Mouse (Mus musculus) cortical plate, adult 2 months (tissue): ENCODE results near the gene Foxl1. TPM values are rescaled to one million over a fixed set of nuclear protein-coding genes. Genes with fewer than 3 reads are reported as not detected.

Experiments used
- H3K27ac ChIP-seq: fragments of 200-500 bp; 2 replicates; pipeline ENCODE4 v1.5.1; 2012; ENCODE audit warnings: low read length, control low read depth, inconsistent platforms; ENCODE audit not compliant: insufficient read depth
- H3K4me1 ChIP-seq: fragments of 200-500 bp; 2 replicates; pipeline ENCODE4 v1.6.1; 2011; ENCODE audit warnings: low read length; ENCODE audit not compliant: control insufficient read depth, insufficient read depth
- H3K4me3 ChIP-seq: fragments of 200-500 bp; 2 replicates; pipeline ENCODE4 v1.5.1; 2011; ENCODE audit warnings: mild to moderate bottlenecking, low read length, control low read depth; ENCODE audit not compliant: insufficient read depth
- CTCF ChIP-seq: fragments of 200-500 bp; IDR thresholded peaks from 2 replicates; pipeline ENCODE4 v1.5.1; 2011; ENCODE audit warnings: mild to moderate bottlenecking, control low read depth, low read length; ENCODE audit not compliant: insufficient read depth; ENCODE audit errors: extremely low read depth
- POLR2A ChIP-seq: fragments of 200-500 bp; IDR thresholded peaks from 2 replicates; pipeline ENCODE4 v1.6.1; 2011; ENCODE audit warnings: mild to moderate bottlenecking, low read length, control low read depth; ENCODE audit not compliant: insufficient read depth; ENCODE audit errors: extremely low read depth
- polyA plus RNA-seq: library from polyadenylated mRNA; depleted of rRNA; stranded (reverse); fragments of >200 nt; gene quantifications from 2 replicates; pipeline ENCODE4 v1.2.3, GENCODE M21; 2012; rRNA removed

Foxl1 gene
- polyA plus RNA-seq: 0.04 TPM in 1 of 2 replicates, not detected in the other

- TF ChIP-seq POLR2A (no peak), CTCF (no peak)
- Histone ChIP-seq H3K27ac (no peak within 1 kb of the TSS), H3K4me3 (no peak within 1 kb of the TSS)
These were observed at the start of gene Foxl1 for GRCm38 (mm10) chr8:121127756-121128375. Gene Foxl1, plus strand, starts transcription at chr8:121127940.

GRCm38 (mm10) chr8:121078721-121079120 is 49.0 kb upstream of the Foxl1 start:
- H3K4me1 ChIP-seq: no peaks in the 10 kb centered on the region
- H3K27ac ChIP-seq: no peak overlapping the region
- TF ChIP-seq CTCF: no peak
- TF ChIP-seq POLR2A: no peak
- H3K4me3 ChIP-seq: no peak overlapping the region

More at GRCm38 (mm10) chr8:121127756-121128375, at the start of gene Foxl1:
- no peaks in the 10 kb centered on the region for H3K4me1 ChIP-seq

GRCm38 (mm10) chr8:121079201-121079600 is 48.5 kb upstream of the Foxl1 start:
- no peaks in the 10 kb centered on the region for H3K4me1 ChIP-seq
- no peak overlapping the region for H3K27ac ChIP-seq
- TF ChIP-seq POLR2A (no peak), CTCF (no peak)
- H3K4me3 ChIP-seq: no peak overlapping the region

GRCm38 (mm10) chr8:121079944-121080343 is 47.8 kb upstream of the Foxl1 start:
- no peak overlapping the region for H3K27ac ChIP-seq
- TF ChIP-seq CTCF (no peak), POLR2A (no peak)
- no peak overlapping the region for H3K4me3 ChIP-seq
- H3K4me1 ChIP-seq: no peaks in the 10 kb centered on the region

- Histone ChIP-seq H3K27ac (no peak overlapping the region), H3K4me3 (no peak overlapping the region), H3K4me1 (no peaks in the 10 kb centered on the region)
- TF ChIP-seq POLR2A (no peak), CTCF (no peak)
These were observed 47.2 kb upstream of the Foxl1 start for GRCm38 (mm10) chr8:121080361-121081090.

- no peak overlapping the region for H3K4me3 ChIP-seq
- H3K4me1 ChIP-seq: no peaks in the 10 kb centered on the region
- H3K27ac ChIP-seq: no peak overlapping the region
- TF ChIP-seq POLR2A: no peak
- TF ChIP-seq CTCF: no peak
These were observed 46.3 kb upstream of the Foxl1 start for GRCm38 (mm10) chr8:121081398-121081797.

- TF ChIP-seq CTCF (no peak), POLR2A (no peak)
- Histone ChIP-seq H3K27ac (no peak overlapping the region; the same call in 1 of the 2 replicates), H3K4me3 (no peak overlapping the region; the same call in 1 of the 2 replicates), H3K4me1 (no peaks in the 10 kb centered on the region)
These were observed 45.3 kb upstream of the Foxl1 start for GRCm38 (mm10) chr8:121082218-121083092.

- no peaks in the 10 kb centered on the region for H3K4me1 ChIP-seq
- H3K27ac ChIP-seq: peak overlapping the region; percentile 45; the same call in 1 of the 2 replicates
- TF ChIP-seq CTCF (no peak), POLR2A (no peak)
These were observed 44.4 kb upstream of the Foxl1 start for GRCm38 (mm10) chr8:121083093-121083935.

GRCm38 (mm10) chr8:121083936-121084209 is 43.9 kb upstream of the Foxl1 start:
- Histone ChIP-seq H3K4me3 (0 out of 2 replicates have a peak overlapping the region, but pooled peaks have one; percentile 24), H3K27ac (no peak overlapping the region), H3K4me1 (no peaks in the 10 kb centered on the region)
- TF ChIP-seq POLR2A (no peak), CTCF (no peak)

More at GRCm38 (mm10) chr8:121083093-121083935, 44.4 kb upstream of the Foxl1 start:
- H3K4me3 ChIP-seq: peak overlapping the region; percentile 24; the same call in 1 of the 2 replicates
